Mouse (Mus musculus): ENCODE data around the gene Pskh1.

GRCm38 (mm10) chr8:105874301-105874700, 25.9 kb upstream of the Pskh1 start:
- TF ChIP-seq CTCF (IDR thresholded peaks at IDR 0.05; ENCODE audit: borderline replicate concordance, control insufficient read depth, extremely low read depth, insufficient read depth, low read length, poor library complexity) (no peak), POLR2A (IDR thresholded peaks at IDR 0.05; ENCODE audit: control insufficient read depth, extremely low read depth, insufficient read depth, low read length, poor library complexity) (no peak)

Data from thymus, adult 2 months (tissue).